Mouse (Mus musculus) neural tube, embryonic 13.5 days (tissue): ENCODE results near the gene Arhgap10. TPM values are rescaled to one million over a fixed set of nuclear protein-coding genes. Genes with fewer than 3 reads are reported as not detected.

ENCODE experiments used
- ATAC-seq: fragments of 200-750 bp; cut with Nextera tagmentation; 2 replicates; pipeline ENCODE4 v1.8.0; 2017; ENCODE audit warnings: low read depth, mild to moderate bottlenecking, moderate TSS enrichment, moderate library complexity
- H3K27ac ChIP-seq: fragments of 300-500 bp; sonication (generic); replicated peaks from 2 replicates; pipeline ENCODE4 v1.5.1; 2015; ENCODE audit warnings: moderate library complexity, mild to moderate bottlenecking, inconsistent platforms
- H3K27me3 ChIP-seq: fragments of 300-500 bp; sonication (generic); 2 replicates; pipeline ENCODE4 v1.6.1; 2015; ENCODE audit warnings: mild to moderate bottlenecking, inconsistent platforms
- H3K36me3 ChIP-seq: fragments of 300-500 bp; sonication (generic); 2 replicates; pipeline ENCODE4 v1.6.1; 2015; ENCODE audit warnings: mild to moderate bottlenecking, inconsistent platforms
- H3K4me1 ChIP-seq: fragments of 300-500 bp; sonication (generic); replicated peaks from 2 replicates; pipeline ENCODE4 v1.6.1; 2015; ENCODE audit warnings: inconsistent platforms
- H3K4me2 ChIP-seq: fragments of 300-500 bp; sonication (generic); 2 replicates; pipeline ENCODE4 v1.6.1; 2015; ENCODE audit warnings: inconsistent platforms, mild to moderate bottlenecking, moderate library complexity
- H3K4me3 ChIP-seq: fragments of 300-500 bp; sonication (generic); 2 replicates; pipeline ENCODE4 v1.5.1; 2015; ENCODE audit warnings: mild to moderate bottlenecking, inconsistent platforms
- H3K9ac ChIP-seq: fragments of 300-500 bp; sonication (generic); 2 replicates; pipeline ENCODE4 v1.6.1; 2015; ENCODE audit warnings: moderate library complexity, mild to moderate bottlenecking, inconsistent platforms
- H3K9me3 ChIP-seq: fragments of 300-500 bp; sonication (generic); 2 replicates; pipeline ENCODE4 v1.6.1; 2016; ENCODE audit warnings: inconsistent platforms
- WGBS: fragments of 180-500 bp; shearing (Covaris S2); methylation state at CpG from one replicate; pipeline ENCODE4 v1.1.7; 2015; 5-methylcytosine and 5-hydroxymethylcytosine counted together
- polyA plus RNA-seq: library from polyadenylated mRNA; unstranded; fragments of >200 nt; fragmentation: Nextera tagmentation; extraction: Ambion mirVana; gene quantifications from 2 replicates; pipeline ENCODE4 v1.2.1, GENCODE M21; 2015

Arhgap10 gene
- polyA plus RNA-seq, 1 experiment from 2014 or later: 7.0 TPM

DNA sequence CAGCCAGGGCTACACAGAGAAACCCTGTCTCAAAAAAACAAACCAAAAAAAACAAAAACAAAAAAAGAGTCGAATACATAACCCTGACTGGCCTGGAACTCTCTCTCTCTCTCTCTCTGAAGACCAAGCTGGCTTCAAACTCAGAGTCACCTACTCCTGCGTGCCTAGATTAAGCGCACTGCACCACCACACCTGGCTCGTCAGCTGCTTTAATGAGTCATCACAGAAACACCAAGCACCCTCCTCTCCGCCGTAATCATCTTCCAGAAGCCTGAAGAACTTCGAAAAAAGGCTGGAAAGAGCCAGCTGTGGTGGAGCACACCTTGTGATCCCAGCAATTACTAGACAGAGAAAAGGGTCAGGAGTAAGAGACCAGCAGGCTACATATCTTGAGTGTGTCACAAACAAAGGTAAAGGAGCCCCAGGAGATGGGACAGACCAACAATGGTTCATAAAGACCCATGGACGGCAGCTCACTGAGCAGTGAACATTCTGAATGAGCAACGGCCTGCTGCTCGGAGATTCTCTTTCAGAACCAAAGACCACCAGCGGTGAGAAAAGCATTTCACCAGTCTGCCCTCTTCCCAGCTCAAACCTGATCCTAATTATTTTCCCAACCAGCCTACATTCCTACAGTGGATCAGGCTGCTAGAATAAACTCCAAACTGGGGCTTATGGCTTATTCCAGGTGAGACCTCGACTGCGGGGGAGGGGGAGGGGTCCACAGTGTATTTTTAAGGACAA lies 5.8 kb downstream of the Arhgap10 start:
- WGBS: 25% methylated on average over 13 of the region's 13 CpGs
- H3K27ac ChIP-seq: no peak overlapping the region
- ATAC-seq: no peak
- H3K9ac ChIP-seq: 0 out of 2 replicates have a peak overlapping the region, but pooled peaks have one; percentile 17
- H3K36me3 ChIP-seq: no peaks in the 10 kb centered on the region
- no peaks in the 10 kb centered on the region for H3K9me3 ChIP-seq
- H3K4me2 ChIP-seq: no peak overlapping the region
- H3K4me3 ChIP-seq: no peak overlapping the region
- H3K27me3 ChIP-seq: peaks cover 52% of the 10 kb centered on the region
- peaks cover 18% of the 10 kb centered on the region for H3K4me1 ChIP-seq

DNA sequence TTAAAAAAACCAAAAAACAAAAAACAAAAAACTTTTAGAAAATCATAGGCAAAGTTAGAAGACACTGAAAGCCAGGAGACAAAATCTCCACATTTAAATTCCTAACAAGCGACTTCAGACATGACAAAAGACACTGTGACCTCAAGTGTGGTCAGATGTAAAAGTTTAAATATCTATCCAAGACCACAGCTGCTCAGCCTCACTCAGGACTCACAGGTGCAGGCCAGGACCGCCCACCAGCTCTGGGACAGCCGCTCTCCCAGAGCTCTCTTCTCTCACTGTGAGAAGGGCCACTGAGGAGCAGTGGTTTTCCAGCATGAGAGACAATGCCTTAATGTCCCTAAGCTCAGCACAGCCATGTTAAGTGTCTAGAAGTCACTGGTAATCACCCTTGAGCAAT lies 7.3 kb downstream of the Arhgap10 start:
- ATAC-seq: no peak
- Histone ChIP-seq H3K4me1 (peaks cover 9% of the 10 kb centered on the region), H3K27me3 (peaks cover 38% of the 10 kb centered on the region), H3K4me3 (no peak overlapping the region), H3K9ac (no peak overlapping the region), H3K4me2 (no peak overlapping the region), H3K9me3 (no peaks in the 10 kb centered on the region), H3K36me3 (no peaks in the 10 kb centered on the region), H3K27ac (no peak overlapping the region)
- WGBS: 76% methylated on average over 3 of the region's 3 CpGs

- 92% methylated on average over 7 of the region's 7 CpGs for WGBS
- H3K4me1 ChIP-seq: peaks cover 9% of the 10 kb centered on the region
- H3K36me3 ChIP-seq: no peaks in the 10 kb centered on the region
- H3K4me2 ChIP-seq: no peak overlapping the region
- ATAC-seq: no peak
- no peak overlapping the region for H3K9ac ChIP-seq
- H3K4me3 ChIP-seq: no peak overlapping the region
- no peaks in the 10 kb centered on the region for H3K9me3 ChIP-seq
- no peak overlapping the region for H3K27ac ChIP-seq
- H3K27me3 ChIP-seq: peaks cover 24% of the 10 kb centered on the region
Observed at GRCm38 (mm10) chr8:77509044-77509443, 8.7 kb downstream of the Arhgap10 start.

- WGBS: 68% methylated on average over 10 of the region's 10 CpGs
- Histone ChIP-seq H3K27ac (no peak overlapping the region), H3K4me1 (peaks cover 9% of the 10 kb centered on the region)
Observed at GRCm38 (mm10) chr8:77507510-77508035, 10.2 kb downstream of the Arhgap10 start.

DNA sequence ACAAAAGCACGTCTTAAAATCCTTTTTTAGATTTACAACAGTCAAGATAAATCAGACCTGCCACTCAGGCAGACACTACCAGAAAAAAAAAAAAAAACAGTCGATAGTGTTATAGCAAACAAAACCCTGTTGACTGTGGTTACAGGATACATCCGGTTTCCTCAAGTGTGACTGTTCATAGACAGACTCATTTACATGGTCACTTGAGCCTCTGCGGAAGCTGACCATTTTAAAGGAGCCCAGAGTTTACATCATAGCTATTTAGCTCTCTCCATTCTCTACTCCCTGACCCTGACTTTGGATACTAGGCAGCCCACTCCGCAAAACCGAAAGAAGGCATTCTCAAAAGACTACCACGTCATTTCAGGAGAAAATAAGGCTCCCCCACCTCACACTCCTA lies 11.2 kb downstream of the Arhgap10 start:
- WGBS: 88% methylated on average over 7 of the region's 7 CpGs
- H3K9ac ChIP-seq: no peak overlapping the region
- no peaks in the 10 kb centered on the region for H3K36me3 ChIP-seq
- no peak overlapping the region for H3K4me3 ChIP-seq
- H3K27me3 ChIP-seq: 0 out of 2 replicates have a peak, but pooled peaks cover 8% of the 10 kb centered on the region
- no peak for ATAC-seq
- H3K27ac ChIP-seq: no peak overlapping the region
- peaks cover 1% of the 10 kb centered on the region; the same call in 1 of the 2 replicates for H3K4me1 ChIP-seq
- no peaks in the 10 kb centered on the region for H3K9me3 ChIP-seq
- no peak overlapping the region for H3K4me2 ChIP-seq

More at GRCm38 (mm10) chr8:77507510-77508035, 10.2 kb downstream of the Arhgap10 start:
- 0 out of 2 replicates have a peak, but pooled peaks cover 10% of the 10 kb centered on the region for H3K27me3 ChIP-seq
- H3K4me3 ChIP-seq: no peak overlapping the region
- no peaks in the 10 kb centered on the region for H3K9me3 ChIP-seq
- no peaks in the 10 kb centered on the region for H3K36me3 ChIP-seq
- no peak overlapping the region for H3K9ac ChIP-seq
- no peak for ATAC-seq
- H3K4me2 ChIP-seq: no peak overlapping the region

- Histone ChIP-seq H3K4me1 (no peaks in the 10 kb centered on the region), H3K9me3 (no peaks in the 10 kb centered on the region), H3K27ac (no peak overlapping the region), H3K4me3 (no peak overlapping the region), H3K4me2 (no peak overlapping the region), H3K27me3 (no peaks in the 10 kb centered on the region), H3K9ac (no peak overlapping the region), H3K36me3 (no peaks in the 10 kb centered on the region)
- no peak for ATAC-seq
- 87% methylated on average over 6 of the region's 6 CpGs for WGBS
Observed at GRCm38 (mm10) chr8:77502547-77502946, 15.2 kb downstream of the Arhgap10 start.

DNA sequence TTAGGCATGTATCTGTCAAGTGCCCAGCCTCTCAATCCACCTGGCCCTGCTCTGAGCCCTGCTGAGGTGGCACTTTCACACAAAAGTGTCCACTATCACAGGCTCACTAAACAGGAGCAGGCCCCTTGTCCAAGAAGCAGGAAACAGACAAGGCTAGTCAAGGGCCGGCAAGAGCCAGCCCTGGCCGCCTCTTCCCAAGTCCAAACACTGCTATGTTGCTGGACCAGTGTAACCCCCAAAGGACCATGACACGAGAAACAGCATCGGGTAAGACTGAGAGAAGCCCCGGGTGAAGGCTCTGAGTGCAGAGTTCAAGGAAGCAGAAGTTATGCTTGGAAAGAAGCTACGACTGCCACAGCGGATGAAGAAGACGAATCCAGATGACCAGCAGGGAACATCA lies 16.6 kb downstream of the Arhgap10 start:
- 85% methylated on average over 8 of the region's 8 CpGs for WGBS
- H3K27me3 ChIP-seq: no peaks in the 10 kb centered on the region
- H3K27ac ChIP-seq: no peak overlapping the region
- no peak overlapping the region for H3K4me2 ChIP-seq
- ATAC-seq: no peak
- no peaks in the 10 kb centered on the region for H3K36me3 ChIP-seq
- no peak overlapping the region for H3K4me3 ChIP-seq
- no peaks in the 10 kb centered on the region for H3K4me1 ChIP-seq
- no peak overlapping the region for H3K9ac ChIP-seq
- no peaks in the 10 kb centered on the region for H3K9me3 ChIP-seq

DNA sequence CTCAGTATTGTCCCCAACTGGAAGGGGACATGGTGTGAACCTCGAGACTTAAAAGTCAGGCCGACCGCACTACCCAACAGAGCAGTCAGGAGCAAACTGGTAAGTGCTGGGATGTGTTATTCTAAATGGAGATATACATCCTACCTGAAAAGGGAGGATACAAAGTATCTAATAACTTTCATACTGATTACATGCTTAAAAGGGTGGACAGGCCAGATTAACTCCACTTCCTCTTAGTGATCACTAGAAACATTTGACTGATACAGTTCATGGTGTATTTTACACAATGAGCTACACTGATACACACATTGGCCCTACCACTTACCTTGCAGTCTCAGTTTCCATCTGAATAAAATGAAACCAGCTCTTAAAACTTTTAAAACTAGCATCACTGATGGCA lies 17.5 kb downstream of the Arhgap10 start:
- Histone ChIP-seq H3K9ac (no peak overlapping the region), H3K4me1 (no peaks in the 10 kb centered on the region), H3K27ac (no peak overlapping the region), H3K27me3 (no peaks in the 10 kb centered on the region), H3K4me3 (no peak overlapping the region), H3K9me3 (no peaks in the 10 kb centered on the region), H3K4me2 (no peak overlapping the region), H3K36me3 (no peaks in the 10 kb centered on the region)
- ATAC-seq: no peak
- 95% methylated on average over 3 of the region's 3 CpGs for WGBS

- no peaks in the 10 kb centered on the region for H3K27me3 ChIP-seq
- H3K4me2 ChIP-seq: no peak overlapping the region
- no peak overlapping the region for H3K4me3 ChIP-seq
- no peak for ATAC-seq
- WGBS: 82% methylated on average over 2 of the region's 2 CpGs
- no peaks in the 10 kb centered on the region for H3K36me3 ChIP-seq
- H3K27ac ChIP-seq: no peak overlapping the region
- no peaks in the 10 kb centered on the region for H3K4me1 ChIP-seq
- H3K9me3 ChIP-seq: no peaks in the 10 kb centered on the region
- H3K9ac ChIP-seq: no peak overlapping the region
Observed at GRCm38 (mm10) chr8:77497442-77497841, 20.3 kb downstream of the Arhgap10 start.

GRCm38 (mm10) chr8:77496253-77496652 lies 21.5 kb downstream of the Arhgap10 start:
- 80% methylated on average over 1 of the region's 1 CpGs for WGBS
- ATAC-seq: no peak
- no peaks in the 10 kb centered on the region for H3K4me1 ChIP-seq
- no peak overlapping the region for H3K4me3 ChIP-seq
- H3K9me3 ChIP-seq: no peaks in the 10 kb centered on the region
- no peak overlapping the region for H3K4me2 ChIP-seq
- H3K9ac ChIP-seq: no peak overlapping the region
- H3K27me3 ChIP-seq: no peaks in the 10 kb centered on the region
- no peak overlapping the region for H3K27ac ChIP-seq
- H3K36me3 ChIP-seq: no peaks in the 10 kb centered on the region

GRCm38 (mm10) chr8:77494376-77495328 lies 23.1 kb downstream of the Arhgap10 start:
- no peaks in the 10 kb centered on the region for H3K36me3 ChIP-seq
- H3K9me3 ChIP-seq: no peaks in the 10 kb centered on the region
- no peak overlapping the region for H3K4me3 ChIP-seq
- H3K4me1 ChIP-seq: no peaks in the 10 kb centered on the region
- H3K4me2 ChIP-seq: no peak overlapping the region
- no peak for ATAC-seq
- no peak overlapping the region for H3K27ac ChIP-seq
- WGBS: 86% methylated on average over 10 of the region's 10 CpGs
- H3K9ac ChIP-seq: no peak overlapping the region
- no peaks in the 10 kb centered on the region for H3K27me3 ChIP-seq
